Mouse (Mus musculus): ENCODE results near the gene Kcnf1. TPM values are rescaled to one million over a fixed set of nuclear protein-coding genes. Genes with fewer than 3 reads are reported as not detected.
"Not testable (repeated sequence)": the region's sequence is repeated elsewhere in the genome, so short reads cannot be mapped to it uniquely, and the experiment has no call there.

Kcnf1 gene
- total RNA-seq, 2 experiments from 2014 or later = 35.5 to 42.1 TPM

DNA sequence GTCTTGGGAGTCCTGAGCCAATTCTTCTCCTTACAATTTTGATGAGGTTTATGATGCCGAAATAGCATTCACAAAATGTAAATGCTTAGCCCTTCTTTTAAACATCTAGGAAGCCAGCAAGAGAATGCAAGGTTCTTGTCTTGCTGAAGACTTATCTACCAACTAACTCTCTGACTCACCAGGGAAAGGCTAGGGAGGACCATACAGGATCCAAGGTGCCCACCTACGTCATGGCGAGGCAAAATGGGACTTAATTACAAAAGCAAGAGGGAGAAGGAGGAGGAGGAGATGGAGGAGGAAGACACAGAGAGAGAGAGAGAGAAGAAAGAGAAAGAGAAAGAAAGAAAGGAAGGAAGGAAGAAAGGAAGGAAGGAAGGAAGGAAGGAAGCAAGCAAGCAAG is 12.7 kb downstream of the Kcnf1 start:
- DNase-seq (ENCODE audit: extremely low spot score in 1 of 2, low spot score in 1 of 2) = no peak

DNA sequence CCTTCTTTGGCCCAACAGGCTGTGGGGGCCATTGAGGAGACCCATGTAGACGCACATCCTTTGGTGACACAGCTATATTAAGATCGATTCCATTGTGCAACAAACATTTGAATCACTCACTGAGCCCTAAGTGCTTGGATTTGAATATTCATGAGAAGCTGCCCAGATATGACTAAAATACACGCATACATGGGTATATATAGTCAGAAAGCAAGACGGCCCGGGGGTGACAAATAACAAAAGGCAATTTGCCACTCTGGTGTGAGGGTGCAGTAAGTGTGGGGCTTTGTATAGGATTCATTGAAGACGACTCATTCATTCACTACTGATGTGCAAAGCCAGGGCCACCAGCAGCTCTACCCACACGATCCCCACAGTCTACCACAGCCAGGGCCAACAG is 17.1 kb downstream of the Kcnf1 start:
- no peak for DNase-seq (ENCODE audit: extremely low spot score in 1 of 2, low spot score in 1 of 2)

DNA sequence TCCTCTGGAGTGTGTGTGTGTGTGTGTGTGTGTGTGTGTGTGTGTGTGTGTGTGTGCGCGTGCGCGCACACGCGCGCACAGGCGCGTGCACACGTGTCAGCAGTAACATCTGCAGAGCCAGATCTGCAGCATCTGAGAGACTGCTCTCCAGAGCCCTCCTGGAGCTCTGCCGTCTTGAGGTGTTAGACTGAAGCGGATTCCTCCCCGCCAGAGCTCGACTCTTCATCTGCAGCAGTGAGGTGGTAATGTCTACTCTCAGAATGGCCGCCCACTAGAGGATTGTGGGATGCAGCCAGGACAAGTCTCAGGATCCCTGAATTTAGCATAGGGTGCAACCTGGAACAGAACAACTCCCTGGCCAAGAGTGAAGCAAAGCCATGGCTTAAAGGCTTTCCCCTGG is 19.1 kb downstream of the Kcnf1 start:
- no peak for DNase-seq (ENCODE audit: extremely low spot score in 1 of 2, low spot score in 1 of 2)

DNA sequence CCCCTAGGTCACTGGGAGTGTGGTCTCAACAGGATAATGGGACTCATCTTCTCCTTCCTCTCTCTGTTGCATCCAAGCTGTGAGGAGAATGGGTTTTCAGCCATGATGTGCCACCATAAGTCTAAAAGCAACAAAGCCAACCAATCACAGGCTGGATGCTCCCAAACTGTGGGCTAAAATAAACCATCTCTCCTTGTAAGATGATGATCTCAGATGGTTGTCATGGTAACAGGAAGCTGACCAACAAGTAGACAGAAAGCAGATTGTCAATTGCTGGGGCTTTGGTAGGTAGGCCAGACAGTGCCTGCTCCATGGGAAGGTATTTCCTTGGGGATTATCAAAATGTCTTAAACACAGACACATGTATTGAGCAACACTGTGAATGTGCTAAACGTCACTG is 20.9 kb downstream of the Kcnf1 start:
- DNase-seq (ENCODE audit: extremely low spot score in 1 of 2, low spot score in 1 of 2) = no peak

DNA sequence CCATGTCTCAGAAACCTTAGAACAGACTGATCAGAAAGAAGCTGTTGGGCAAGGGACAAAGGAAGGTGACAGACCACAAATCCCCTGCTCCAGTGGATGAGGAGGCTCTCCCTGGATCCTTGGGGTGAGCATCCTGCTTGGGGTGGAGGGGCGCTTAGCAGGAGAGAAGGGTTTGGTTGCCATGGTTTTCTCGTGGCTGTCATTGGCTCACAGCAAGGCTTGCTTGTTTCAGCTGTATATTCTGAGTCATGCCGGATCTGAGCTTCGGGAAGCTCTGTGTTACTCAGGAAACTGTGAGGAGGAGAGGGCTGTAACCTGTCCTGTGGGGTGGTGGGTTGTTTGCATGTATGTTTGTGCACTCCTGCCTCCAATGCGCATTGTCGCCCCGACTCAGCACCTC is 23.8 kb downstream of the Kcnf1 start:
- no peak for DNase-seq (ENCODE audit: extremely low spot score in 1 of 2, low spot score in 1 of 2)

DNA sequence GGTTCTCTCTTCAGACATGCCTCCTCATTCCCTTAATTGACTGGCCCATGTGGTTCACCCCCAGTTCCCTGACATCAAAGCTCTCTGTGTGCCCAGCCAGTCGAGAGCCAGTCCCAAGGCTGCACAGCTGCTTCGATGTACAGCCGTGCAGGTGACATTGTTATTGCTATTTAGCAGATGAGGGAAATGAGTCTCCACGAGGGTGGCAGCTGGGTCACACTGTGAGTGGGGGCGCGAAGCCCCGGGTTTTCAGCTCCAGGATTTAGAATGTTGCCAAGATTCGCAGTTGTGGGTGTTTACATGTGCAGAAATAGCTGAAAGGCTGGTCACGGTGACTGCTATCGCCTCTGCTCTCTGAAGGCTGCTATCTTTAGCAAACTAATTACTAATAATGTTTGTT is 27.8 kb downstream of the Kcnf1 start:
- DNase-seq (ENCODE audit: extremely low spot score in 1 of 2, low spot score in 1 of 2) = no peak

DNA sequence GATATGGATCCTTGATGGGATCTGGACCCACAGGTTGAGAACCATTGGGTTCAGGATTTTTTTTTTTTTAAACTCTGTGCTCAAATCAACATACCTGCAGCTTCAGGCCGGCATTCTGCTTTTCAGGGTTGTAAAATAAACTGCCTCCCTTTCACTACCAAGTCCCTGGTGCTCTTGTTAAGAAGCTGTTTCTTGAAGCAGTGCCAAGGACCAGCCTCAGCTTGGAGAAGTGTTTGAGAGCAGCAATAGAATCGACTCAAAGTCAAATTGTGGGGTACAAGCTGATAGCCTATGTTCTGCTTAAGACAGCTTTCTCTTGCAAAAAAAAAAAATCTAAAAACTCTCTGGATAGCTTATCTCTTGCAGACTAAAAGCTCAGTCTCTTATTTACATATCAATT is 34.9 kb downstream of the Kcnf1 start:
- no peak for DNase-seq (ENCODE audit: extremely low spot score in 1 of 2, low spot score in 1 of 2)

DNA sequence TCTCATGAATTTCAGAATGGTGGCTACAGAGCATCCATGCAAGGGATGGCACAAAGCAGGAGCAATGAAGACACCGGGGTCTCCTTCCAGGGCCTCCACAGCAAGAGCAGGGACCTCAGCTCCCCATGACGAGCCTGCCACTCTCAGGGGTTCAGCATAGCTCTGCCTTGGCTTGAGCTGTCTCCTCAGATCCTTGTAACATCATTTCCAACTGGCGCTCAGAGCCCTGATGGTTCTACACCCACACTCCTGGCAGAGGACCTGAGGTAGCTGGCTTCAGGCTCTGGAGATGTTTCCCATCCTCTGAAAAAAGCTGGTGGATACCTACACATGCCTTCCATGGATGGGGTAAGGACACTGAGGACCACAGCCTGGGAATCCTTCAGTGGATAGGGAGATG is 36.3 kb downstream of the Kcnf1 start:
- DNase-seq (ENCODE audit: extremely low spot score in 1 of 2, low spot score in 1 of 2) = no peak

DNA sequence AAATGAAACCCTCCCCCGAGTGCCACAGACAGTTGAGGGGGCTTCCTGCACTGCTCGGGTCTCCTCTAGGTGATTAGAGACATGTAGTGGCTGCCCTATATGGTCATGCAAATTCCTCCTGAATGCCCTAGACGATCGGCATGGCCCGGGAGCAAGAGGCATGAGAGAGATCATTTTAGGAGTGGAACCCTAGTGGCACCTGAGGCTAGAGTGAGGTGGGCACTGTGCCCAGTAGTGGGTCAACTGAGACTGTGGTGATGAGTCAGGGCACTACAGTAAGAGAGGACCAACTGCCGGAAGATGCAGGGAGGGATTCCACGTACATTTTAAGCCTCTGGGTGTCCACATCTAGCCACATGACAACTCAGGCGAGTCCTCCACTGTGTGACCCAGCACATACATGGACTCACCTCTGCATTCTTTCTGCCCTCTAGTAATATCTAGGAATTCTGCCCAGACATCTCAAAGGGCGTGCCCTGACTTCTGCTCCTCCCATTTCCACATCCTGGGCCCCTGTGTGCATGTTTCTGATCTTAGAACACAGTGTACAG is 42.1 kb downstream of the Kcnf1 start:
- DNase-seq (ENCODE audit: extremely low spot score in 1 of 2, low spot score in 1 of 2) = no peak

DNA sequence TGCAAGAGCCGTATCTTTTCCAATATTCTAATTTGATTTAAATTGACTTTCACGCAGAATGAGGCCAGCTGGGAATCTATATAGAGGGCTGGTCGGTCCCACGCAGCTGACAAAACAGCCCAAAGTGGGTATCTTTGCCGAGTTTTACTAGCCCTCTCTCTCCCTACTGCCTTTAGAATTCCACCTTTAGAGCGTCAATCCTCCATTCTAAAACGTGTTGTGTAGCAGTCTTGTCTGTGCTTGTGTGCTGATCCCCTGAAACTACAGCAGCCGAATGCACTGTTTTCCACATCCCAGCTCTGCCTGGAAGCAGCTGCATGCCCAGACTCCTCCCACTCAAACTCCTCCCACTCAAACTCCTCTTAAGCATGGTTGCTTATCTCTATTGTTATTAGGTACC is 44.4 kb downstream of the Kcnf1 start:
- DNase-seq (ENCODE audit: extremely low spot score in 1 of 2, low spot score in 1 of 2) = no peak

DNA sequence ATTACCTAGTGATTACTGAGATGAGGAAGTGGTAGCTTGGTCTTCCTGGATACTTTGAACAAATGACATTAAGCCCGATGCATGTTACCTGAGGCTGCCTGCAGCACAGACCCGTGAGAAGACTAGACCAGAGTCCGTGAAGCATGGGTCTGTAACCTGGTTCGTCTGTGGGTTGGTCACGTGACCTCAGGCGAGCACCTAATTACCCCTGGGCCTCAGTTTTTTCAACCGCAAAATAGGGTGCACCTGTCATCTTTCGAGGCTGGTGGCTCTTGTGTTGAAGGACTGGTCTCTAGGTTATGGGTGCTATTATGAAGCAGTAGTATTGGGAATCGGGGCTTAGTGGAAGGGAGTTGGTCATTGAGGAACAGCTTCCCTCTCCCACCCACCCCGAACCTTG is 45.1 kb downstream of the Kcnf1 start:
- no peak for DNase-seq (ENCODE audit: extremely low spot score in 1 of 2, low spot score in 1 of 2)

DNA sequence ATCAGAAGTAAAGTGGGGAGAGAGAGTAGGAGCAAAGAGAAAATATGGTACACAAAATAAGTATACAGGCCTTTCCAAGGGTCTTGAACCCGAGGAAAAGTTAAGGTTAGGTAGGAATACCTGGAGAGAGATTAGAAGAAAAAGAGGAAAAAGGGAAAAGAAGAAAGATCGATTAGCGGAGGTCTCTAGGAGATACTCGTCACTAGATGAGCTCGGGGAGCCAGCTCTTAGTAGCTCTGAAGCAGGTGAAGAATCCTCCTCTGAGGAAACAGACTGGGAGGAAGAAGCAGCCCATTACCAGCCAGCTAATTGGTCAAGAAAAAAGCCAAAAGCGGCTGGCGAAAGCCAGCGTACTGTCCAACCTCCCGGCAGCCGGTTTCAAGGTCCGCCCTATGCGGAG is 53.8 kb downstream of the Kcnf1 start:
- DNase-seq (ENCODE audit: extremely low spot score in 1 of 2, low spot score in 1 of 2) = not testable (repeated sequence)

Other genes with a start within 250 kb of the Kcnf1 start
- gene Pqlc3, start 176.5 kb downstream of the Kcnf1 start, total RNA-seq (2021) = 1 to 10 TPM in 1 of 2 experiments, under 1 TPM in 1; 0.49 to 1.0 TPM
- 1 to 10 TPM; 1.3 to 1.4 TPM for gene 2410004P03Rik, start 165.2 kb downstream of the Kcnf1 start, total RNA-seq (2021)
- gene Pdia6, start 89.7 kb upstream of the Kcnf1 start, total RNA-seq (2021) = 100 to 1,000 TPM; 118 to 148 TPM
- gene Atp6v1c2, start 152.5 kb upstream of the Kcnf1 start, total RNA-seq (2021) = 1 to 10 TPM; 2.3 to 3.1 TPM
- 10 to 100 TPM; 19.3 to 20.6 TPM for gene Nol10, start 171.6 kb upstream of the Kcnf1 start, total RNA-seq (2021)

All from layer of hippocampus, postnatal 25 days (tissue).